Mouse (Mus musculus) kidney, adult 2 months (tissue): Measurements from ENCODE around the gene Gsto2. TPM values are rescaled to one million over a fixed set of nuclear protein-coding genes. Genes with fewer than 3 reads are reported as not detected.
"Not testable (repeated sequence)": the region's sequence is repeated elsewhere in the genome, so short reads cannot be mapped to it uniquely, and the experiment has no call there.

Experiments used
- DNase-seq: peaks from one replicate; pipeline ENCODE4 v3.0.0; 2021
- H3K27ac ChIP-seq: fragments of 200-500 bp; 2 replicates; pipeline ENCODE4 v1.5.1; 2012; ENCODE audit warnings: low read depth, low read length, control low read depth, inconsistent platforms; ENCODE audit not compliant: insufficient read depth
- H3K27me3 ChIP-seq: fragments of 200-500 bp; replicated peaks from 2 replicates; pipeline ENCODE4 v1.6.1; 2012; ENCODE audit warnings: mild to moderate bottlenecking, moderate library complexity, low read length, inconsistent platforms; ENCODE audit not compliant: control insufficient read depth, insufficient read depth
- H3K36me3 ChIP-seq: fragments of 200-500 bp; 2 replicates; pipeline ENCODE4 v1.6.1; 2012; ENCODE audit warnings: mild to moderate bottlenecking, moderate library complexity, low read length, inconsistent platforms; ENCODE audit not compliant: control insufficient read depth, insufficient read depth
- H3K4me1 ChIP-seq: fragments of 200-500 bp; 2 replicates; pipeline ENCODE4 v1.6.1; 2011; ENCODE audit warnings: low read length; ENCODE audit not compliant: control insufficient read depth, insufficient read depth
- H3K4me3 ChIP-seq: fragments of 200-500 bp; 2 replicates; pipeline ENCODE4 v1.5.1; 2011; ENCODE audit warnings: mild to moderate bottlenecking, low read depth, low read length, control low read depth; ENCODE audit not compliant: insufficient read depth
- CTCF ChIP-seq: fragments of 200-500 bp; conservative IDR thresholded peaks from 2 replicates; pipeline ENCODE4 v1.5.1; 2011; ENCODE audit warnings: low read depth, mild to moderate bottlenecking, control low read depth, low read length, moderate library complexity, mixed read lengths; ENCODE audit not compliant: insufficient read depth, insufficient read length
- POLR2A ChIP-seq: fragments of 200-500 bp; IDR thresholded peaks from one replicate; pipeline ENCODE4 v1.6.1; 2011; ENCODE audit warnings: low read depth, low read length, control low read depth
- WGBS: fragments of 180-500 bp; shearing (Covaris S2); methylation state at CpG from one replicate; pipeline ENCODE4 v1.1.7; 2018; 5-methylcytosine and 5-hydroxymethylcytosine counted together
- polyA plus RNA-seq: library from polyadenylated mRNA; depleted of rRNA; stranded (reverse); fragments of >200 nt; gene quantifications from 2 replicates; pipeline ENCODE4 v1.2.3, GENCODE M21; 2012

The Gsto2 gene
- polyA plus RNA-seq, 1 experiment = 2.7 TPM

GRCm38 (mm10) chr19:47831111-47831510, 34.2 kb upstream of the Gsto2 start:
- Histone ChIP-seq H3K4me3 (no peak overlapping the region), H3K4me1 (no peaks in the 10 kb centered on the region), H3K27me3 (no peaks in the 10 kb centered on the region), H3K27ac (no peak overlapping the region), H3K36me3 (no peaks in the 10 kb centered on the region)
- TF ChIP-seq CTCF = no peak
- no peak for TF ChIP-seq POLR2A
- DNase-seq = no peak
- 94% methylated on average over 8 of the region's 8 CpGs for WGBS

DNA sequence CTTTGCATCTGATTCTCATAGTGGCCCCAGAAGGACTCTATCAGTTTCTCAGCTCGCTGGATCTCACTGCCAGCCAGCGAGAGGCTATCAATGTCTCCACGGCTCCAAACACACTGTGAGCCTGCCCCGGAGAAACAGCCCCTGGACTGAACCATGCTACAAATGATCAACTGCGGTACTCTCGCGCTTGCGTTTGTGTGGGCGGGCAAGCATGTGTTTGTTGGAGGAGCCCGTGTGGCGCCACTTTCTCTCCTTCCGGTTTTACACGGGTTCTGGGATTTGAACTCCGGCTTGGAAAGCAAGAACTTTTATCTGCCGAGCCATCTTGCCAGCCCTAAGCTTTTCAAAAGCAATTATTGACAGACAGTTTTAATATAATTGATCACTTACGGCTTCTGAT, 33.0 kb upstream of the Gsto2 start:
- H3K4me3 ChIP-seq = no peak overlapping the region
- H3K27me3 ChIP-seq = 0 out of 2 replicates have a peak, but pooled peaks cover 2% of the 10 kb centered on the region
- no peak for DNase-seq
- H3K4me1 ChIP-seq = no peaks in the 10 kb centered on the region
- TF ChIP-seq CTCF = no peak
- TF ChIP-seq POLR2A = no peak
- H3K36me3 ChIP-seq = no peaks in the 10 kb centered on the region
- no peak overlapping the region for H3K27ac ChIP-seq
- 76% methylated on average over 16 of the region's 16 CpGs for WGBS

DNA sequence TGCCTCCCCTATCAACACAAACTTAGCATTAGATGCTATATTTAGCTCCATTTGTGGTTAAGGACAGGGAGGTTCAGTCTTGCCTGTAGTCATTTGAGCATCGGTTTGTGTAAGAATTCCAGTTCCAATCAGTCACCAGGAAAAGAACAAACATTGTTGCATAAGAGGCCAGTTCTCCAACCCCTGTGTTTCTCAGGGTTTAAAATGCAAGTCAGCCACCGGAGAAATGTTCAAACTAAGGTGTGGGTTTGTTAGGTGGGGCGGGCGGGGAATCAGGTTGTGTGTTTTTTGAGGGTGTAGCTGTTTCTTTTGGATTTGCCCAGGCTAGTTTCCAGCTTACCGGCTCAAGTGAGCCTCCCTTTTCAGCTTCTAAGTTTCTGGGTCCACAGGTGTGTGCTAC, 30.7 kb upstream of the Gsto2 start:
- H3K27me3 ChIP-seq = 0 out of 2 replicates have a peak, but pooled peaks cover 2% of the 10 kb centered on the region
- WGBS = 80% methylated on average over 5 of the region's 5 CpGs
- DNase-seq = no peak
- H3K36me3 ChIP-seq = no peaks in the 10 kb centered on the region
- no peak overlapping the region for H3K4me3 ChIP-seq
- H3K4me1 ChIP-seq = no peaks in the 10 kb centered on the region
- H3K27ac ChIP-seq = no peak overlapping the region
- TF ChIP-seq POLR2A = no peak
- TF ChIP-seq CTCF = no peak

DNA sequence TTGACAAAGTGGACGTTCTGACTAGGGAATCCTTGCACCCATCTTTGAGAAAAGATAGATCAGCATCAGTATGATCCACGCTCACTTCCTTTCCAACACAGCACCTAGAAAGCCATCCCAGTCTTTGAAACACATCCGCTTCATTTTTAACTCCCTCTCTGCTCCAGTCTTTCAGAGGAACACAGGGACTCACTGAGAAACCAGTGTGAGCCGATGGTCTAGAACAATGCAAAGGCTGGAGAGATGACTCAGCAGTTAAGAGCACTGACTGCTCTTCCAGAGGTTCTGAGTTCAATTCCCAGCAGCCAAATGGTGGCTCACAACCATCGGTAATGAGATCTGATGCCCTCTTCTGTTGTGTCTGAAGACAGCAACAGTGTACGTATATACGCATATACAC, 29.6 kb upstream of the Gsto2 start:
- no peaks in the 10 kb centered on the region for H3K4me1 ChIP-seq
- TF ChIP-seq CTCF (no peak), POLR2A (no peak)
- no peak overlapping the region for H3K4me3 ChIP-seq
- 0 out of 2 replicates have a peak, but pooled peaks cover 2% of the 10 kb centered on the region for H3K27me3 ChIP-seq
- 90% methylated on average over 7 of the region's 7 CpGs for WGBS
- no peaks in the 10 kb centered on the region for H3K36me3 ChIP-seq
- no peak for DNase-seq
- H3K27ac ChIP-seq = no peak overlapping the region

DNA sequence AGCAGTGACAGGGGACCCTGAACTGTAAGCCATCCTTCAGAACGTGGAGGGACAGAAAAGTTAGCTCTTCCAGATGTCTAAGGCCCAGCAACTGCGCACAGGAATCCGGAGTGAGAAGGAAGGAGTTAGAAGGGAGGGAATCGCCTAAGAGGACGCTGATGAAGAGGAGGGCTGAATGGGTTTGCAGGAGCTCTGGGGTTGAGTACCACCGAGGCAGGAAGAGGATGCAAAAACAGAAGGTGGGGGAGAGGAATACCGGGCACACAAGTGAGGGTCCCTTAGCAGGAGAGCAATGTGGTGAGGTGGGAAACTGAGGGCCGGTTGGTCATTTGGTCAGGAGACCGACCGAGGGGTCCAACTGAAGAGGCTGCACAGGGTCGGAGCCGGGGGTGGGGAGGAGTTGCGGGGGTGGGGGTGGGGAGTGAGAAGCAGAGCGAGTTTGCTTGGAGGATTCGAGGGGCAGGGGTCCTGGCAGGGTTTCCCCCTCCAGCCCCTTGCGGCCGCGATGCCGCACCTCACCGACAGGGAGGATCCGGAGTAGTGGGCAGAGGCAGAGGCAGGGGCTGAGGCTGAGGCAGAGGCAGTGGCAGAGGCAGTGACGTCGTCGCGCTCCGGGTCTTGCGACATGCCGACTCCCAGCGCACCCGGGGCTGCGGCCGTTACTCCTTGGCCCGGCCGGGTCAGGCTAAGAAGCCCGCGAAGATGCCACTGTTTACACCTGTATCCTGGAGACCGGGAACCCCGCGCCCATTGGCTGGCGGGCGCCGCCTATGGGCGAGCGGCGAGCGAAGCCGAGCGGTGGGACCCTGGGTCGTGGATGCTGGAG, 28.4 kb upstream of the Gsto2 start:
- Histone ChIP-seq H3K27ac (no peak overlapping the region), H3K4me1 (no peaks in the 10 kb centered on the region), H3K27me3 (0 out of 2 replicates have a peak, but pooled peaks cover 2% of the 10 kb centered on the region), H3K4me3 (peak overlapping the region; percentile 19), H3K36me3 (no peaks in the 10 kb centered on the region)
- DNase-seq = peak; percentile 24
- WGBS = 6% methylated on average over 49 of the region's 49 CpGs
- no peak for TF ChIP-seq POLR2A
- TF ChIP-seq CTCF = no peak

DNA sequence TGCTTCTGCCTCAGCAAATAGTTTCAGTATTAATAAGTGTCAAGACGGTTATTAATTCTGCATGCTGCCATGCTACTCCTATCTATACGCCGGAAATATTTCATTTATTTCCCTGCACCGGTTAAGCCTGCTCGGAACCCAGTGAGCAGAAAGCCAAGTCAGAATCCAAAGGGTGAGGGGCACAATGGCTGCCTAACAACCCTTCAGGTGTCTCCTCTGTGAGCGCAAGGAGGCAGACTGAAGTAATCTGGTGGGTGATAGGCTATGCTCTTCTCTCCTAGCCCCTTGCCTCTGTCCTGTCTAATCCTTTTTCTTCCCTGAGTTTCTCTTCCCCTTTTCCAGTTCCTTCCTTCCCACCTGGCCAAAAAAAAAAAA, 27.8 kb upstream of the Gsto2 start:
- peak overlapping the region; percentile 19 for H3K4me3 ChIP-seq
- 0 out of 2 replicates have a peak, but pooled peaks cover 2% of the 10 kb centered on the region for H3K27me3 ChIP-seq
- H3K36me3 ChIP-seq = no peaks in the 10 kb centered on the region
- DNase-seq = no peak
- H3K27ac ChIP-seq = no peak overlapping the region
- WGBS = 3% methylated on average over 6 of the region's 6 CpGs
- H3K4me1 ChIP-seq = no peaks in the 10 kb centered on the region
- TF ChIP-seq POLR2A = no peak
- no peak for TF ChIP-seq CTCF

DNA sequence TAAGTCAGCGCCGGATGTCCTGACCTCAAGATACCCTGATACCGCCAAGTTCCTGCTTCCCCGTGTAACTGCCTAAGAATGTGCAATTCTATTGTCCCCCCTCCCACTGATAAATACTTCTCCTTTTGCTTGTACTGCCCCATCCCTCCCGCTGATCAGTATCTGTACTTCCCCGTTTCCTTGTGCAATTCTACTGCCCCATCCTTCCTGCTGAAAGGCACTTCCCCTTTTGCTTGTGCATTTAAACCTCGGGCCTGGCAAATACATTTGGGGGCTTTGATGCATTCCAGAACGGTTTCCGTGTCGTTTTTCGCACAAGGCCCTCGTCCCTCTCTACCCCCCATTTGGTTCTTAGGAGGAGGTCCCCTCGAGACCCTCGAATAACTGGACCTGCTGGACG, 24.1 kb upstream of the Gsto2 start:
- not testable (repeated sequence) for DNase-seq, H3K27me3 ChIP-seq, H3K4me1 ChIP-seq, H3K4me3 ChIP-seq, H3K36me3 ChIP-seq, H3K27ac ChIP-seq
- 76% methylated on average over 15 of the region's 15 CpGs for WGBS
